Mouse (Mus musculus): ENCODE measurements at regions not wholly inside any gene's neighbourhood (a gene's known extent, or its start where the extent isn't known, plus 50 kb on each side); places are given as distances from the start of the nearest gene placed in this dataset.
"Not testable (repeated sequence)": the region's sequence is repeated elsewhere in the genome, so short reads cannot be mapped to it uniquely, and the experiment has no call there.

- DNase-seq: peak in 1 of 2 experiments; percentile 17
These were observed 430.3 kb upstream of the Dab2 start for GRCm38 (mm10) chr15:5869289-5869688.

- peak; percentile 24 to 47 for DNase-seq
These were observed 429.7 kb upstream of the Dab2 start for GRCm38 (mm10) chr15:5869866-5870265.

- DNase-seq: peak in 1 of 2 experiments; percentile 13
These were observed 427.5 kb upstream of the Dab2 start for GRCm38 (mm10) chr15:5872042-5872441.

- no peak for DNase-seq
These were observed 421.8 kb upstream of the Dab2 start for GRCm38 (mm10) chr15:5877749-5878148.

- no peak for DNase-seq
These were observed 408.4 kb upstream of the Dab2 start for GRCm38 (mm10) chr15:5891188-5891587.

GRCm38 (mm10) chr15:5892034-5892433, 407.6 kb upstream of the Dab2 start:
- DNase-seq: no peak

- not testable (repeated sequence) for DNase-seq
These were observed 403.7 kb upstream of the Dab2 start for GRCm38 (mm10) chr15:5895688-5896470.

GRCm38 (mm10) chr15:5915261-5915660, 384.3 kb upstream of the Dab2 start:
- peak; percentile 46 to 68 for DNase-seq

GRCm38 (mm10) chr15:5920058-5920457, 379.5 kb upstream of the Dab2 start:
- DNase-seq: no peak

- DNase-seq: peak in 1 of 2 experiments; percentile 4
These were observed 371.8 kb upstream of the Dab2 start for GRCm38 (mm10) chr15:5927768-5928167.

- DNase-seq: no peak
These were observed 366.0 kb upstream of the Dab2 start for GRCm38 (mm10) chr15:5933586-5933985.

- no peak for DNase-seq
These were observed 358.6 kb upstream of the Dab2 start for GRCm38 (mm10) chr15:5940945-5941344.

GRCm38 (mm10) chr15:5946650-5947049, 352.9 kb upstream of the Dab2 start:
- no peak for DNase-seq

- peak; percentile 8 to 9 for DNase-seq
These were observed 348.7 kb upstream of the Dab2 start for GRCm38 (mm10) chr15:5950919-5951318.

GRCm38 (mm10) chr15:5951661-5952060, 347.9 kb upstream of the Dab2 start:
- not testable (repeated sequence) for DNase-seq

- DNase-seq: no peak
These were observed 346.5 kb upstream of the Dab2 start for GRCm38 (mm10) chr15:5953106-5953505.

- no peak for DNase-seq
These were observed 308.1 kb upstream of the Dab2 start for GRCm38 (mm10) chr15:5991351-5992065.

GRCm38 (mm10) chr15:5992146-5992545, 307.4 kb upstream of the Dab2 start:
- DNase-seq: not testable (repeated sequence)

- DNase-seq: no peak
These were observed 298.8 kb upstream of the Dab2 start for GRCm38 (mm10) chr15:6000816-6001215.

GRCm38 (mm10) chr15:6001394-6001793, 298.2 kb upstream of the Dab2 start:
- no peak for DNase-seq

GRCm38 (mm10) chr15:6014982-6015381, 284.6 kb upstream of the Dab2 start:
- no peak for DNase-seq

- no peak for DNase-seq
These were observed 282.9 kb upstream of the Dab2 start for GRCm38 (mm10) chr15:6016637-6017049.

GRCm38 (mm10) chr15:6025543-6025942, 274.0 kb upstream of the Dab2 start:
- DNase-seq: no peak

GRCm38 (mm10) chr15:6029214-6029613, 270.4 kb upstream of the Dab2 start:
- no peak for DNase-seq
